Mouse (Mus musculus): Measurements from ENCODE around the gene 6030452D12Rik.

The 6030452D12Rik gene

GRCm38 (mm10) chr8:106518763-106519162, 18.4 kb downstream of the 6030452D12Rik start:
- DNase-seq, result no peak

GRCm38 (mm10) chr8:106520578-106520977, 20.3 kb downstream of the 6030452D12Rik start:
- no peak for DNase-seq

- DNase-seq, result no peak
These were observed 21.5 kb downstream of the 6030452D12Rik start for GRCm38 (mm10) chr8:106521845-106522244.

- no peak for DNase-seq
These were observed 26.4 kb downstream of the 6030452D12Rik start for GRCm38 (mm10) chr8:106526725-106527124.

DNA sequence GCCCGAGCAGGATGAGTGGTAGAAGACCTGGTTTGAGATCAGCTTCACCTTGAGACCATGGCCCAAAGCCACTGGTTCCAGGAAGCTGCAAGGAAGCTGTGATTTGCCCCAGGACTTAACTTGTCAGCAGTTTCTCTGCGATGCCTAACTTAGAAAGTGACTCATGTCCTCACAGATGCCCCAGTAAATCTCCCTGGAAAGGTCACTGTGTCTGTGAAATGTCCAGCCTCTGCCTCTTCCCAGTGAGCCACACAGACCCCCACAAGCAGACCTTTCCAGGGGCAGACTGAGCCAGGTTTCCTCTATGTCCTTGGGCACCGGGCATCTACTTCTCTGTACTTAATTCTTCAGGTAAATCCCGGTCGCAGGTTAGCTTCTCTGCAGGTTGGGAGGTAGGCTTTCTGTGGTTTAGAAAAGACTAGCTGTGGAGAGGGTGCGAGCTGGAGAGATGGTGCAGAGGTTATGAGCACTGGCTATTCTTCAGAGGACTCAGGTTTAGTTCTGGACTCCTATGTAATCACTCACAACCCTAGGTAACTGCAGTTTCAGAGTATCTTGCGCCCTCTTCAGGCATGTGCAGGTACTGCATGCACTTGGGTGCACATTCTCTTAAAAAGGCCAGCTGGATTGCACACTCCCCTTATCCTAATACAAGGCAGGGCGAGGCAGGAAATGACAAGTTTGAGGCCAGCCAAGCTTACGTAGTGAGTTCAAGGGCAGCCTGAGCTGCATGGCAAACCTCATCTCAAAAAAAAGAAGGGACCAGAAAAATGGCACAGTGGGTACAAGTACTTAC, 27.1 kb downstream of the 6030452D12Rik start:
- DNase-seq, result no peak

DNA sequence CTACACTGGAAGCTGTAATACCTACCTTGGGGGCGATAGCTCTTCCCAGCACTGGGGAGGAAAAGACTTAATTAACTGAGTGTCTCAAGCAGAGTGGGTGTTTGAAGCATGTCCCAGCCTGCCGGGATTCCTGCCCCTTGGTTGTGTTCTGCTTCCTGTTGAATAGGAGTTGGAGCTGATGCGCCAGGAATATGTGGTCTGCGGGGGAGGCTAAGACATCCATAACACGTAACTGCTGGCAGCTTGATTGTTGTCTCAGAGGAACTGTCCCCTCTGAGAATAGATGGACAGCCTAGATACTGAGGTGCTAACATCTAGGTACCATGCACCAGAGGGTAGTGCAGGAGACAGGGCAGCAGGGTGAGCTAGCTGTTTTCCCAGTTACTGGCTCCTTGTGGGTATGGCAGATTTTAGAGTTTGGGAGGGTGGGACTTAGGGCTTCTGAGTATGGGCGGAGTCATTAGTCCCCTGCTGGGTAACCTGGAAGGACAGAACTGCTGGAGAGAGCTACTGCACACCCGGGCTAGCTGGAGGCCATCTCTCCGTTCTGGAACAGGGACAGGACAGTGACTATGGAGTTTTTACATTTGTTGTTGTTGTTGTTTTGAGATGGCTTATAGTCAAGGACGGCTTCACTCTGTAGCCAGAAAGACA, 28.4 kb downstream of the 6030452D12Rik start:
- DNase-seq, result no peak

DNA sequence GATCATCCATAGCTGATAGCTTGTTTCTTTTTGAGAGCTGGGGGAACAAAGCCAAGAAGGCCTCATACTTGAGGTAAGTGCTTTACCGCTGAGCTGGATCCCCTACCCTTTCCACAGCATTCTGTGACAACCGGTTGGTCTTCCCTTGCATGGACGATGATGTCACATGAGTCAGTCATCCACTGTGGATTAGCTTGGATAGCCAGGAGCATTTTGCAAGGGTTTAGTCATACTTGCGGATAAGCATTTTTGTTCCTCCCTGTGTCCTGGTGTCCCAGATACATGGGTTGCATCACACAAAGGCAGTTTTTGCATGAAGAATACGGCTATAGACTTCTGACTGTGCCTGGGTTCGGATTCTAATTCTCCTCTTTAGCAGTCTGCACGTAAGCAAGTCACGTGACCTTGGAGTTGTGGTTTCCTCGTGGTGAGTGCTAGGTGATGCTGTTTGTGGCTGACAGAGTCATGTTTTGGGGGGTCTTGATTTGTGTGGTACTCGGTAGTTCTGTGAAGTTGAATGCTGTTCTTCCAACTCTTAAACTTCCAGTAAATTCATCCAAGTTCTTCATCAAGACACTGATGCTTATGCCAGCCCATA, 29.7 kb downstream of the 6030452D12Rik start:
- no peak for DNase-seq

- DNase-seq, result no peak
These were observed 30.2 kb downstream of the 6030452D12Rik start for GRCm38 (mm10) chr8:106530566-106530965.

GRCm38 (mm10) chr8:106533709-106534108, 33.4 kb downstream of the 6030452D12Rik start:
- no peak for DNase-seq

DNA sequence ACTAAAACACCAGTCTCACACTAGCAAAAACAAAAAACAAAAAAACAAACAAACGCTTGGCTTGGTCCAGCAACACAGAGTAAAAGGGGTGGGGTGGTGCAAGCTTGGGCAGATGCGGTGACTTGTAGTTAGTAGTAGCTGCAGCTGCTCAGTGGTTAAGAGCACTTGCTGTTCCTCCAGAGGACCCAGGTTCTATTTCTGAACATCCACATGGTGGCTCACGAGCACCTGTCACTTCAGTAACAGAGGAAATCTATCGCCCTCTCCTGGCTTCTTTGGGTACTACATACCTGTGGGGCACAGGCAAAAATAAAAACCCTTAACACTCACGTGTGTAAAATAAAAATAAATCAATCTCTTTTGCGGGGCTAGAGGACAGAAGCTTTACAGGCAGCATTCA, 34.1 kb downstream of the 6030452D12Rik start:
- DNase-seq, result no peak

DNA sequence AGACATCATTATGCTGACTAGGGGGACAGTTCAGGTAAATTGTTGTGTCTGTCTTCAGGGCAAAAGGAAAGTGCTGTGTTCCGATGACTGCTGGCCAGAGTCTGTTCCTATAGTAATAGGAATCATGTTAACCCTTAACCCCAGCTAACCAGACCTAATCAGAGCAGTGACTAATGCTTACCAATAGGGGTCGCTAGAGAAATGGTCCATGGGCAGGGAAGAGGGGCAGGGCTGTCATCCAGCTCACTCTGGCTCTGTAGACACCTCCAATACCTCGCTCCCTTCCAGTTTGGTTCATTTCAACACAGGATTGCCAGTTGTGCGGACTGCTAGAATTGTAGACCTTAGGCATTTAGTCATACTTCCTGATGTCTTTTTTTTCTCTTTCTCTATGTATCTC, 35.1 kb downstream of the 6030452D12Rik start:
- no peak for DNase-seq

- no peak for DNase-seq
These were observed 38.9 kb downstream of the 6030452D12Rik start for GRCm38 (mm10) chr8:106539193-106539592.

GRCm38 (mm10) chr8:106541002-106541401, 40.7 kb downstream of the 6030452D12Rik start:
- no peak for DNase-seq

DNA sequence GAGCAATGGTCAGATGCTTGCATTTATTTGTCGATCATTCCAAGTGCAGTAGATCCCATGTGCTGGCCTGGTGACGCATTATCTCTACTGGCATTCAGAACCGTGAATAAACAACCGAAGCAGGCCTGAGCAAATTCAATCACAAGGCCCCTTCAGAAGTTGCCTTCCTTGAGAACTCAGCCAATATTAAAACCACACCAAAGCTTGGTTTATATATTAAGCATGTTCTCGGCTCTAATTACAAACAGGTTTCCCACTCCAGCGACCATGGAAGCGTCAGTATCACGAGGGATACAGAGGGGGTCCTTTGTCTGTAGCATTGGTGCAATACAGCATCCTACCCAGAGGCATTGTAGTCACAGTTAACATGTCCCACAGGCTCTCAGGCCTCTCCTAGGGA, 42.7 kb downstream of the 6030452D12Rik start:
- DNase-seq, result no peak

GRCm38 (mm10) chr8:106545149-106545548, 44.8 kb downstream of the 6030452D12Rik start:
- DNase-seq, result no peak

DNA sequence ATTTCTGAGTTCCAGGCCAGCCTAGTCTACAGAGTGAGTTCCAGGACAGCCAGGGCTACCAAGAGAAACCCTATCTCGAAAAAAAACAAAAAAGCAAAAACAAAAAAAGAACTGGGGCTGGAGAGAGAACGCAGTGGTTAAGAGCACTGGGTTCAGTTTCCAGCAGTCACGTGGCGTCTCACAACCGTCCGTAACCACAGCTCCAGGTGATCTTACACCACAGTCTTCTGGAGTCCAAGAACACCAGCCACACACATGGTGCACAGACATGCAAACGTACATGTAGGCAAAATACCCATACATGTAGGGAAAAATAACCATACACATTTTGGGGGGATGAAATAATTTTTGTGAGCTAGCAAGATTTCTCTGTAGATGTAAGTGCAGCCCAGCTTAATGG, 46.4 kb downstream of the 6030452D12Rik start:
- DNase-seq, result no peak

DNA sequence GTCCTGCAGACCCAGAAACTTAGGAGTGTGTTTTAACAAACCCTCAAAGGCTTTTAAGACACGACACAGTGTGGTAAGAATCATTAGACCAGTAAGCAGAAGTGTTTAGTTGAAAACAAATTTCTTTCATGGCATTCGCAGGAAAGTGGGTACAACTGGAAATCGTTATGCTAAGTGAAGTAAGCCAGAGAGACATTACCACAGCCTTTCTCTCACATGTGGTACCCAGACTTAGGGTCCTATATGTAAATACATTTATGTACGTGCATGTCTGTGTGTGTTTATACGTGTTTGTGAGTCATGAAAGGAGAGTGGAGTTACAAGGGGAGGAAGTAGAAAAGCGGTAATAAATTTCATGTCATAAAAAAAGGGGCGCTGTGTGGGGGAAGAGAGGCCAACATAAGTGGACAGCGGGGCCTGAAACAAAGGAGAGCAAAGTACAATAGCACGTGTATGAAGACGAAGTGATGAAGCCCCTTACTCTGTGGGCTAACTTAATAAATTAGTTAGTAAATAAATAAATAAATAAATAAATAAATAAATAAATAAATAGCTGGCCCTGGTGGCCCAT, 48.1 kb downstream of the 6030452D12Rik start:
- no peak for DNase-seq

- no peak for DNase-seq
These were observed 50.6 kb downstream of the 6030452D12Rik start for GRCm38 (mm10) chr8:106550906-106551305.

DNA sequence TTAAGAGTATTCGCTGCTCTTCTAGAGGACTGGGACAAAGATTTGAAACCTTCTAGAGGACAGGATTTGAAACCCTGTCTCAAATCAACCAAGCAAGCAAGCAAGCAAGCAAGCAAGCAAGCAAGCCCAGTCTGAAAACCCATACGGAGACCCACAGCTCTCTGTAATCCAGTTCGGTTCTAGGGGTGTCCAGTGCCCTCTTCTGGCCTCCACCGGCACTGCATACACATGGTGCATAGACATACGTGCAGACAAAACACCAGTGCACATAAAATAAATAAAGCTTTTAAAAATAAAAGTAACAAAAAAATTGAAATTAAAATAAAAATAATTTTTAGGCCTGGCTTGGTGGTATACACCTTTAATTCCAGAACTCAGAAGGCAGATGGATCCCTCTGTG, 53.7 kb downstream of the 6030452D12Rik start:
- DNase-seq, result no peak

- DNase-seq, result no peak
These were observed 55.8 kb downstream of the 6030452D12Rik start for GRCm38 (mm10) chr8:106556068-106556645.

Data from right cerebral cortex, postnatal 25 days (tissue).